9 mouse cellular contexts compared by ENCODE assay signal in the genomic region with DNA sequence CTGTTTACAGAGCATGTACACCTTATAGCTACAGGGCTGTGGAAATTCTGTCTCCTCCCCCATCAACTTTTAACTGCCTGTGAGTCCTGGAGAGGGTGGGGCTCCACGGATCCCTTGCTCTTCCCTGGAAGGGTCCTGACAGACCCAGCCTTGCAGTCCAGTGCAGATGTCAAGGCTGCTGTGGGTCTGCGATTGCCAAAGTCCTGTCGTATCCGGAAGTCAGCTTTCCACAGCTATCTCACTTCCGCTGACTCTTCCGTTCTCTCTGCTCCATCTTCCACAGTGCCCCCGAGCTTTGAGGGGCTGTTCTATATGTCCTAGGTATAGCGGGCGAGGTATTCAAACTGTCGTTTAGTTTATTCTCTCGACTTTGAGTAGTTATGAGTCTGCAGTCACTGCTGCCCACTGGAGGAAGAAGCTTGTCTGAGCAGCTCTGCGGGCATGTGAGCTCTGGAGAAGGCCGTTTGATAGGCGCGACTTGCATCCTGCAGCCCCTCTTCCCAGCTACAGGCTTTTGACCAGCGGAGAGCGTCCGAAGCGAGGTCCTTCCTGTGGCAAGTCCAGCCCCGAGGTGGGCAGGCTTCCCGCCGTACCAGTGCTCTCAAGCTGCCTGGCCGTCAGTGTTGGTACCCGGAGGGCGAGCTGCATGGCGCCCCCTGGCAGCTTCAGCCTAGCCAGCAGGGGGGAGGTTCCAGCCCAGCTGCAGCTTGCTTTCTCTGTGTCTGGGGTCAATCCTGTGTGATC. TPM values are rescaled to one million over a fixed set of nuclear protein-coding genes. Genes with fewer than 3 reads are reported as not detected.
DNase-seq lines count a peak whose midpoint lies in the region; ATAC-seq lines count a peak whose summit lies in the region.
"Had no signal": no experiment of that assay in that cellular context is flagged by ENCODE, and none has a peak within 500 bp of the region (broad histone marks: within the 10 kb centered on the region; RNA-seq: fewer than 3 reads in every experiment).

No protein-coding gene starts in this region.

- 22% methylated on average over 26 of the region's 26 CpGs for WGBS in heart, embryonic 15.5 days

- H3K4me1 ChIP-seq in heart, embryonic 15.5 days (replicated peaks), result peaks cover 26% of the 10 kb centered on the region

- no peaks in the 10 kb centered on the region for H3K36me3 ChIP-seq in heart, embryonic 15.5 days

- peak overlapping the region; percentile 88 for H3K4me2 ChIP-seq in heart, embryonic 15.5 days

- peak; percentile 68 for ATAC-seq in heart, embryonic 15.5 days (replicated peaks; ENCODE audit: insufficient number of reproducible peaks, insufficient read depth, low FRiP score, low read depth)
- ATAC-seq: Patski had no signal

- peak overlapping the region; percentile 81 for H3K27ac ChIP-seq in heart, embryonic 15.5 days

- H3K27me3 ChIP-seq in heart, embryonic 15.5 days, result no peaks in the 10 kb centered on the region
- H3K27me3 ChIP-seq: Patski had no signal

- peak overlapping the region; percentile 57 for H3K4me3 ChIP-seq in heart, embryonic 15.5 days

- no peaks in the 10 kb centered on the region for H3K9me3 ChIP-seq in heart, embryonic 15.5 days (replicated peaks)

- DNase-seq in layer of hippocampus, postnatal 10 days (ENCODE audit: low spot score in 2 of 2), result peak; percentile 34 to 68
- no peak for DNase-seq in layer of hippocampus, postnatal 14 days (ENCODE audit: low spot score in 2 of 2)
- peak; percentile 71 for DNase-seq in embryo, embryonic 11 days
- DNase-seq in kidney, postnatal 10 days, result peak; percentile 74
- DNase-seq in lung, postnatal 4 days, result peak; percentile 71 to 82
- peak; percentile 48 for DNase-seq in retina, embryonic 14.5 days (ENCODE audit: low spot score)
- no peak for DNase-seq in layer of hippocampus, adult 11-12 months (ENCODE audit: low spot score)

- peak overlapping the region; percentile 59 for H3K9ac ChIP-seq in heart, embryonic 15.5 days

RNA-seq across cellular contexts. Expression of a gene that starts 49.4 kb away (rescaled TPM):
- 10 to 100 TPM; 47.3 to 55.7 TPM for total RNA-seq in layer of hippocampus, postnatal 10 days (2021)
- total RNA-seq in layer of hippocampus, postnatal 14 days (2021), result 10 to 100 TPM; 46.6 to 47.2 TPM
- 32.5 and 36.9 TPM in 2 replicates for polyA plus RNA-seq in heart, embryonic 15.5 days (2015; fragmentation: Nextera tagmentation; extraction: Ambion mirVana)

Comparison
In these comparisons a context has a peak if more than half of its experiments do, and no peak if none do; other contexts are left out.
1. DNase-seq: peak in layer of hippocampus, postnatal 10 days (2 of 2), embryo, embryonic 11 days (single experiment), kidney, postnatal 10 days (single experiment), lung, postnatal 4 days (2 of 2) and retina, embryonic 14.5 days (single experiment); none in layer of hippocampus, postnatal 14 days (0 of 2) and layer of hippocampus, adult 11-12 months (single experiment).